Mouse (Mus musculus) bone marrow, adult 2 months (tissue): ENCODE measurements around the gene Atp2b2.

Experiments used
- CTCF ChIP-seq: fragments of 200-500 bp; IDR thresholded peaks from 2 replicates; pipeline ENCODE4 v1.5.1; 2011; ENCODE audit warnings: low read length, control low read depth; ENCODE audit not compliant: control insufficient read depth, insufficient read depth
- POLR2A ChIP-seq: fragments of 200-500 bp; IDR thresholded peaks from 2 replicates; pipeline ENCODE4 v1.6.1; 2011; ENCODE audit warnings: low read depth, mild to moderate bottlenecking, control low read depth, low read length, borderline replicate concordance; ENCODE audit not compliant: control insufficient read depth

DNA sequence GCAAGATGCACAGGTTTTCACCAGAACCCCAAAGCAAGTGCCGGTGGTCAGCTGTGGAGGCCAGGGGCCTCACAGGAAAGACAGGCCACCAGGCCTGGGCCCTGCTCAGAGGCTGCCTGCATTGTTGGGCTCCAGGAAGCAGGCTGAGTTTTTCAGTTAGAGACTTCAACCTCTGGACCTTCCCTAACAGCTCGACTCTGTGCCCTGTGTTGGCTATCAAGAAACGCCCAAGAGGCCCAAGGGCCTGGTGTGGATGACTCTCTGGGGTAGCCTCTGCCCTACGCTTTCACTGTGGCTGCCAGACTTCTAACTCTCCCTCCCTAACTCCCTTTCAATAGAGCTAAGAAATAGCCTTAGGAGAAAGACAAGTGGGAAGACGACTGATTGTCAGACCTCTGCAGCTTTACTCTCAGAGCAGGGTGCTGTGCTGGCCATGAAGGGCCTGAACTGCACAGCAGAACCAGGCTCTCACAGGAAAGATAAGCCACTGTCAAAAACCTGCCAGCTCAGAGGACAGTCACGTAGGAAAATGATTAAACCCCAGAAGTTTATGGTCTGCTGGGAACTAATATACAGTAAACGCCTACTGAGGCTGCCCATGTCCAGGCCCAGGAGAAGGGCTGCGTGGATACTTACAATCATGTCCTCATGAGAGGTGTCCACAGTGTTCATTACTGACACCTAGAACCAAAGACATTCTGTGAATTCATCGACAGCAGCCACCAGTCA is 304.9 kb downstream of the Atp2b2 start:
- TF ChIP-seq POLR2A (no peak), CTCF (no peak)
